Mouse (Mus musculus) embryo, embryonic 10.5 days (tissue): Measurements from ENCODE around the gene Ddx39b.

Experiments used
- DNase-seq: peaks from one replicate; pipeline ENCODE4 v3.0.0-alpha.2; 2015; ENCODE audit warnings: low spot score

Ddx39b gene

GRCm38 (mm10) chr17:35241305-35242014 is at the start of gene Ddx39b:
Gene Ddx39b (plus strand): TSS chr17:35241746.
- DNase-seq, result peak; percentile 97

- no peak for DNase-seq
Measured at GRCm38 (mm10) chr17:35192924-35193323, 48.6 kb upstream of the Ddx39b start.

GRCm38 (mm10) chr17:35193881-35194843 is 47.4 kb upstream of the Ddx39b start, which contains the start of gene Ltb:
Gene Ltb (plus strand): TSS chr17:35194439.
- no peak for DNase-seq

- DNase-seq, result no peak
Measured at GRCm38 (mm10) chr17:35194844-35195630, 46.5 kb upstream of the Ddx39b start.

GRCm38 (mm10) chr17:35195631-35196320 is 45.8 kb upstream of the Ddx39b start:
- peak; percentile 79 for DNase-seq

GRCm38 (mm10) chr17:35196321-35196641 is 45.3 kb upstream of the Ddx39b start:
- DNase-seq, result no peak

GRCm38 (mm10) chr17:35197126-35197525 is 44.4 kb upstream of the Ddx39b start:
- DNase-seq, result no peak

GRCm38 (mm10) chr17:35198029-35198428 is 43.5 kb upstream of the Ddx39b start:
- DNase-seq, result no peak

GRCm38 (mm10) chr17:35198946-35199345 is 42.6 kb upstream of the Ddx39b start:
- DNase-seq, result no peak

- DNase-seq, result no peak
Measured at GRCm38 (mm10) chr17:35200398-35200797, 41.1 kb upstream of the Ddx39b start.

GRCm38 (mm10) chr17:35201128-35201527 is 40.4 kb upstream of the Ddx39b start:
- no peak for DNase-seq

- no peak for DNase-seq
Measured at GRCm38 (mm10) chr17:35201787-35202186, 39.8 kb upstream of the Ddx39b start, which contains the start of gene Tnf. Gene Tnf (minus strand): TSS chr17:35202007.

- DNase-seq, result no peak
Measured at GRCm38 (mm10) chr17:35202442-35202841, 39.1 kb upstream of the Ddx39b start.

GRCm38 (mm10) chr17:35204494-35205379 is 36.8 kb upstream of the Ddx39b start, which contains the start of gene Lta:
Gene Lta (minus strand): TSS chr17:35205351.
- DNase-seq, result no peak

- DNase-seq, result no peak
Measured at GRCm38 (mm10) chr17:35205380-35205769, 36.2 kb upstream of the Ddx39b start.

GRCm38 (mm10) chr17:35209785-35210535 is 31.6 kb upstream of the Ddx39b start:
- no peak for DNase-seq

GRCm38 (mm10) chr17:35210593-35210992 is 31.0 kb upstream of the Ddx39b start:
- DNase-seq, result no peak

- DNase-seq, result no peak
Measured at GRCm38 (mm10) chr17:35213071-35213470, 28.5 kb upstream of the Ddx39b start.

- DNase-seq, result no peak
Measured at GRCm38 (mm10) chr17:35218516-35219193, 22.9 kb upstream of the Ddx39b start.
